Mouse (Mus musculus): ENCODE data around the gene Mtus2. TPM values are rescaled to one million over a fixed set of nuclear protein-coding genes. Genes with fewer than 3 reads are reported as not detected.

Mtus2 gene
- polyA plus RNA-seq, 1 experiment from 2014 or later, result 15.8 TPM

GRCm38 (mm10) chr5:148130691-148131457 lies 173.8 kb downstream of the Mtus2 start:
- Histone ChIP-seq H3K9ac (ENCODE audit: low read depth, low read length) (no peak overlapping the region), H3K4me3 (ENCODE audit: low read depth, low read length) (no peak overlapping the region), H3K4me2 (replicated peaks; ENCODE audit: low read depth) (no peak overlapping the region), H3K9me3 (ENCODE audit: control insufficient read depth) (no peaks in the 10 kb centered on the region), H3K36me3 (ENCODE audit: control insufficient read depth, insufficient read depth) (no peaks in the 10 kb centered on the region), H3K27ac (ENCODE audit: low read depth, low read length) (no peak overlapping the region), H3K27me3 (replicated peaks; ENCODE audit: control insufficient read depth, insufficient read depth, low read length) (no peaks in the 10 kb centered on the region), H3K4me1 (replicated peaks; ENCODE audit: control insufficient read depth, insufficient read depth, low read length) (no peaks in the 10 kb centered on the region)
- 56% methylated on average over 8 of the region's 8 CpGs for WGBS
- ATAC-seq, result no peak
- TF ChIP-seq CTCF (IDR thresholded peaks at IDR 0.05; ENCODE audit: low read depth), result peak; percentile 19; the same call in 1 of the 2 replicates

DNA sequence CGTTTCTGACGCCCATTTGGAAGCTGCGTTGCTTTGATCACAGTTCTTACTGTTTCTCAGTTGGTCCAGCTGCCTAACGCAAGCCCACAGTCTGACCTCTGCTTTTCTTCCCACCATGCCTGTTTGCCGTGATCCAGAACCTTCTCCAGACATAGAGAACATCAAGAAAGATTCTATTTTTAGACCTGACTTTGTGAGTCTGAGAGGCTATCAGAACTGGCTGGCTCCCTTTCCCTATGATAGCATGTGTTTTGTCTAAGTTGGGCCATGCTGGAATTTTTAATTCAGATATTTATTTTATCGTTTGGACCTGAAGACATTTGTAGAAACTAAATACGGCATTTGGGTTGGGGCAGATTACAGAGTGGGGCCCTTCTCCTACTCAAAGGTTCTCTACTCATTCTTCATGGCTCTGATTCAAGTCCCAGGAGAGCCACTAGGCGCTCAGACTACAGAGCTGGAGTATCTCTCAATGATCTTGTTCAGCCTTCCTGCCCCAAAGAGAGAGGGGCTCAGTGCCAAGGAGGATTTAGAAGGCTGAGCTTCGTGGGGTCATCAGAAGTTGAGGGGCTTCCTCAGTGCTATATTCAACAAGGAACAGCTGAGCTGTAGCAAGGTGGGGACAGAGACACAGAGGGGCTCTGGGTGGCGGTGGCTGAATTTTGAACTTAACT lies 174.5 kb downstream of the Mtus2 start:
- TF ChIP-seq CTCF (IDR thresholded peaks at IDR 0.05; ENCODE audit: low read depth), result no peak
- Histone ChIP-seq H3K27me3 (replicated peaks; ENCODE audit: control insufficient read depth, insufficient read depth, low read length) (no peaks in the 10 kb centered on the region), H3K4me2 (replicated peaks; ENCODE audit: low read depth) (no peak overlapping the region), H3K27ac (ENCODE audit: low read depth, low read length) (peak overlapping the region; percentile 47; the same call in 1 of the 2 replicates), H3K9me3 (ENCODE audit: control insufficient read depth) (no peaks in the 10 kb centered on the region), H3K4me3 (ENCODE audit: low read depth, low read length) (no peak overlapping the region), H3K36me3 (ENCODE audit: control insufficient read depth, insufficient read depth) (no peaks in the 10 kb centered on the region), H3K4me1 (replicated peaks; ENCODE audit: control insufficient read depth, insufficient read depth, low read length) (no peaks in the 10 kb centered on the region), H3K9ac (ENCODE audit: low read depth, low read length) (no peak overlapping the region)
- no peak for ATAC-seq
- 63% methylated on average over 10 of the region's 10 CpGs for WGBS

DNA sequence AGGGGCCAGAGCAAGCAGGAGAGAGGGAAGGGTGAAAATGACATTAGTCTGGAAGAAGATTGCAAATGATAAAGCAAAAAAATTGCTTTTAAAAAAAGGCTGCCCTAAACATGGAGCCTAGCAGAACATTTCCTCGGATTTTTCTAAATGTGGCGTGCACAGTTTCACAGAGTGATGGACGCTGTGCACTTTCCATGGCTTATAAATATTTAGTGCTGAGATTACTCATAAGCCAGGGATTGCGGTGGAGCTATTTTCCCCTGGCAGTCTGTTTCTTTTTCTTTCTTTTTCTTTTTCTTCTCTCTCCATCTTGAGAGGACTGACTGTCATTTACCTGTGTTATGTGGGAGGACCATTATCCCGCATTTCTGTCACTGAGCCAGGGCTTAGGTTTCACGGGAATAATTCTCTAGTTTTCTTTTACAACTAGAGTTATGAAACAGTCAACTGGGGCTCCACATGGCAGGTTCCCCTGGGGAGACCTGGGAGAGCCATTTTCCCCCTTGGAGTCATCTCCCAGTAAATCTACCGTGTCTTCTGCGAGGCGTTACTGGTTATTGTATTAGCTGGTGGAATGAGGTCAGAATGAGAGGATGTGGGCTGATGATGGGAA lies 176.4 kb downstream of the Mtus2 start:
- H3K36me3 ChIP-seq (ENCODE audit: control insufficient read depth, insufficient read depth), result no peaks in the 10 kb centered on the region
- H3K9ac ChIP-seq (ENCODE audit: low read depth, low read length), result no peak overlapping the region
- no peak overlapping the region for H3K4me2 ChIP-seq (replicated peaks; ENCODE audit: low read depth)
- H3K4me3 ChIP-seq (ENCODE audit: low read depth, low read length), result no peak overlapping the region
- no peak overlapping the region for H3K27ac ChIP-seq (ENCODE audit: low read depth, low read length)
- H3K9me3 ChIP-seq (ENCODE audit: control insufficient read depth), result no peaks in the 10 kb centered on the region
- H3K27me3 ChIP-seq (replicated peaks; ENCODE audit: control insufficient read depth, insufficient read depth, low read length), result no peaks in the 10 kb centered on the region
- WGBS, result 65% methylated on average over 9 of the region's 9 CpGs
- no peak for ATAC-seq
- no peaks in the 10 kb centered on the region for H3K4me1 ChIP-seq (replicated peaks; ENCODE audit: control insufficient read depth, insufficient read depth, low read length)
- TF ChIP-seq CTCF (IDR thresholded peaks at IDR 0.05; ENCODE audit: low read depth), result no peak

DNA sequence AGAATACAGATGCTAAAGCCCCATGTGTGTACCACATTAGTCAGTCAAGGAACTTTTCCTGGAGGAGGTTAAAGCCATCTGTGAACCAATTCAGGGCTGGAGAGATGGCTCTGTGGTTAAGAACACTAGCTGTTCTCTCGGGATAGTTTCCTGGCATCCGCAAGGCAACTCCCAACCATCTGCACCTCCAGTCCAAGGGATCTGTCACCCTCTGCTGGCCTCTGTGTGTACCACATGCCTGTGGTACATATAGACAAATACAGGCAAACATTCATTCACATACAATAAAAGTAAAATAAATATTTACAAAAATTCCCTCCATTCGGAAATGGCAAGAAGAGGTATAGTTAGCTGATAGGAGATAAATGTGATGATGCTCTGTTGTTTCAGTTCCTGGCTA lies 184.5 kb downstream of the Mtus2 start:
- Histone ChIP-seq H3K4me2 (replicated peaks; ENCODE audit: low read depth) (no peak overlapping the region), H3K4me1 (replicated peaks; ENCODE audit: control insufficient read depth, insufficient read depth, low read length) (no peaks in the 10 kb centered on the region), H3K36me3 (ENCODE audit: control insufficient read depth, insufficient read depth) (no peaks in the 10 kb centered on the region), H3K9me3 (ENCODE audit: control insufficient read depth) (no peaks in the 10 kb centered on the region), H3K27ac (ENCODE audit: low read depth, low read length) (no peak overlapping the region), H3K27me3 (replicated peaks; ENCODE audit: control insufficient read depth, insufficient read depth, low read length) (no peaks in the 10 kb centered on the region), H3K4me3 (ENCODE audit: low read depth, low read length) (no peak overlapping the region), H3K9ac (ENCODE audit: low read depth, low read length) (no peak overlapping the region)
- TF ChIP-seq CTCF (IDR thresholded peaks at IDR 0.05; ENCODE audit: low read depth), result peak; percentile 36
- WGBS, result 82% methylated on average over 3 of the region's 3 CpGs
- no peak for ATAC-seq

GRCm38 (mm10) chr5:148146200-148146823 lies 189.2 kb downstream of the Mtus2 start:
- no peak overlapping the region for H3K27ac ChIP-seq (ENCODE audit: low read depth, low read length)
- no peak overlapping the region for H3K4me2 ChIP-seq (replicated peaks; ENCODE audit: low read depth)
- no peaks in the 10 kb centered on the region for H3K4me1 ChIP-seq (replicated peaks; ENCODE audit: control insufficient read depth, insufficient read depth, low read length)
- H3K27me3 ChIP-seq (replicated peaks; ENCODE audit: control insufficient read depth, insufficient read depth, low read length), result no peaks in the 10 kb centered on the region
- 0 out of 2 replicates have a peak, but pooled peaks cover 5% of the 10 kb centered on the region for H3K9me3 ChIP-seq (ENCODE audit: control insufficient read depth)
- H3K36me3 ChIP-seq (ENCODE audit: control insufficient read depth, insufficient read depth), result no peaks in the 10 kb centered on the region
- H3K9ac ChIP-seq (ENCODE audit: low read depth, low read length), result no peak overlapping the region
- no peak for TF ChIP-seq CTCF (IDR thresholded peaks at IDR 0.05; ENCODE audit: low read depth)
- 80% methylated on average over 12 of the region's 12 CpGs for WGBS
- no peak for ATAC-seq
- H3K4me3 ChIP-seq (ENCODE audit: low read depth, low read length), result no peak overlapping the region

All from intestine, postnatal 0 days (tissue).